Mouse (Mus musculus) embryo, embryonic 10 days (tissue): Measurements from ENCODE around the gene Car1.
"Not testable (repeated sequence)": the region's sequence is repeated elsewhere in the genome, so short reads cannot be mapped to it uniquely, and the experiment has no call there.

Experiments
- DNase-seq: peaks from one replicate; pipeline ENCODE4 v3.0.0-alpha.2; 2015; ENCODE audit warnings: low spot score

Car1 gene

GRCm38 (mm10) chr3:14808211-14808610 lies at the start of gene Car1:
Gene Car1 (minus strand): TSS chr3:14808368.
- no peak for DNase-seq

- DNase-seq: no peak
These were observed 49.7 kb upstream of the Car1 start for GRCm38 (mm10) chr3:14857874-14858273.

- no peak for DNase-seq
These were observed 46.3 kb upstream of the Car1 start for GRCm38 (mm10) chr3:14854446-14854845.

DNA sequence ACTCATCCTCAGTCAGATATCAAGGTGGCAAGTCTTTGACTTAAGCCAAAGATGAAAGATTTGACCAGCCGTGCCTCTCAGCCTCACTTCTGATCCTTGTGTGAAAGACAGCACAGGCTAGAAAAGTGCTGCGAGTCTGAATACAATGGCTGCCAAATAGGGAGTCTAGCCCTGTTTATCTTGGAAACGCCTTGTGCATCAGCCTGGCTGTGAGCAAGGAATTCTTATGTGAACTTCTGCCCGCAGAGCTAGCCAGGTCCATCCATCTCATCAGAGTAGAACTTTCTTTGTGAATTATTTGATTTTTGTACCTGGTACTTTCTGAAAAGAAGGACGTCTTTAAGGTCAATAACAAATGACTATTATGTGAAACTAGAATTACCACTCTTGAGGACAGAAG lies 45.8 kb upstream of the Car1 start:
- no peak for DNase-seq

GRCm38 (mm10) chr3:14848587-14849254 lies 40.6 kb upstream of the Car1 start:
- DNase-seq: no peak

DNA sequence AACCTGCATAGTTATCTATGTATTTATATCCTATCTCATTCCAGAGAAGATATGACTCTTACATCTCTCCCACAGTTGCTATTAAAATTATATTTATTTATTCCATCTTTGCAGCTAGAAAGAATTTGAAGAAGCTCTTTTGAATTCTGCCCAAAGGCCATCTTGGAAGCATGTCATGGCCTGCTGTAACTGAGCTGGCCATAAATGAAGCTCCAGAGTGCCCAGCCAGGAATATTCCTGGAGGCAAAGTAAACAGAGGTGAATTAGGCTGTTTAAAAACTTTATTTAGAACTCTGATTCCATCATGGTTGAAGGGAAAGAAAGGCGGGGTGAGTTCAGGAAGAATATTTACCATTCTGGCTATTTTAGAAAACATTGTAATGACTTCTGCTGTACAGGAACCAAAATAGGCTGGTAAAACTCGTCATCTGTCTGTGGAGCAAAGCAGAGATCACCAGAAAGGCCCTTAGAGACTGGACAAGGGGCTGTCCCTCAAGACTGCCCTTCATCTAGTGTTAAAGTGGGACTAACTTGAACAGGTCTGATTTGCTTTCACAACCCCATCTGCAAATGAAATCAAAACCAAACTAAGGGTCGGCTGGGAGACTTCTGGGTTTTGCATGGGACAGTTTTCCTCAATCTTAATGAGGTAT lies 31.4 kb upstream of the Car1 start:
- no peak for DNase-seq

- DNase-seq: no peak
These were observed 30.8 kb upstream of the Car1 start for GRCm38 (mm10) chr3:14838936-14839335.

- DNase-seq: no peak
These were observed 24.6 kb upstream of the Car1 start for GRCm38 (mm10) chr3:14832766-14833165.

- DNase-seq: no peak
These were observed 23.2 kb upstream of the Car1 start for GRCm38 (mm10) chr3:14831219-14831835.

GRCm38 (mm10) chr3:14828896-14829295 lies 20.7 kb upstream of the Car1 start:
- no peak for DNase-seq

- DNase-seq: no peak
These were observed 11.8 kb upstream of the Car1 start for GRCm38 (mm10) chr3:14819844-14820504.

DNA sequence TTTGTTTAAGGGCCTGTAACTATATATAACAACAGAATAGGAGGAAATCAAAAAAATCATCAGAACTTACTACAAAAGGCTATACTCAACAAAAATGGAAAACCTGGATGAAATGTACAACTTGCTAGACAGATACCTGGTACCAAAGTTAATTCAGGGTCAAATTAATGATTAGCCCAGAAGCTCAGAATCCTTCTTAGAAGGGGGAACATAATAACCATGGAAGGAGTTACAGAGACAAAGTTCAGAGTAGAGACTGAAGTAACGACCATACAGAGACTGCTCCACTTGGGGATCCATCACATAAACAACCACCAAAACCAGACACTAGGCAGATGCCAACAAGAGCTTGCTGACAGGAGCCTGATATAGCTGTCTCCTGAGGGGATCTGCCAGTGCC lies 7.2 kb upstream of the Car1 start:
- DNase-seq: not testable (repeated sequence)

- no peak for DNase-seq
These were observed 1.5 kb downstream of the Car1 start for GRCm38 (mm10) chr3:14806702-14807101.

- DNase-seq: no peak
These were observed 2.2 kb downstream of the Car1 start for GRCm38 (mm10) chr3:14805962-14806361.

DNA sequence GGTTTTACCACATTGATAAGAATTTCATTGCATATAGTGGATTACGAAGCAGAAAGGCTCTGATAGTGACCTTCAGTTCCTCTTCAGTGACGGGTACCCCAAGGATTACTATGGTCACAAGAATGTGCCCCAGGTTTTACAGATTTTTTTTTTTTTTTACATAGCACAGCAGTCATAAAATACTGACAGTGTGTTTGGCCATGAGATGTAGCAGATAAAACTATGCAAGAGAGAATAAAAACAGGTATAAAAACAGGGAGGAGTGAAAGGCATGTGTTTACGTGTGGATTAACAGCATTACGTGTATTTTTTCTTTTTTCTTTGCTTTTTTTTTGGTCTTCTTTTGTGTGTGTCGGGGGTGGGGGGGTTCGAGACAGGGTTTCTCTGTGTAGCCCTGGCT lies 3.3 kb downstream of the Car1 start:
- no peak for DNase-seq

DNA sequence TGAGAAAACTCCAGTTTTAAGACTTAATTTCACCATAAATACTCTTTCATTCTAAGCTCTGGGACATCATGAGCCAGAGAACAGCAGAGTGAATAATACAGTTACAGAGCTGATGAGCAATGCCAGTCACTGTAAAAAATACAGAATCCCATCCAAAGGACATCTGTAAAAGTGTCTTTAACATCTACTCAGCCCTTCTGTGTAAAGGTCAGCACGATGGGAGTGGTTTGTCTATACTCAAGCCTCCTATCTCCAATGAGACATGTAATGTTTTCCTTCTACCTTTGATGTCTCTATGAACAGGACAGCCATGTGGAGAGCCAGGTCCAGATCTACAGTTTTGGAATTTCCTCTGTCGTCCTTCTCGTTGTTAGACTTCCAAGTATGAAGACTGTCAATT lies 11.1 kb downstream of the Car1 start:
- no peak for DNase-seq

DNA sequence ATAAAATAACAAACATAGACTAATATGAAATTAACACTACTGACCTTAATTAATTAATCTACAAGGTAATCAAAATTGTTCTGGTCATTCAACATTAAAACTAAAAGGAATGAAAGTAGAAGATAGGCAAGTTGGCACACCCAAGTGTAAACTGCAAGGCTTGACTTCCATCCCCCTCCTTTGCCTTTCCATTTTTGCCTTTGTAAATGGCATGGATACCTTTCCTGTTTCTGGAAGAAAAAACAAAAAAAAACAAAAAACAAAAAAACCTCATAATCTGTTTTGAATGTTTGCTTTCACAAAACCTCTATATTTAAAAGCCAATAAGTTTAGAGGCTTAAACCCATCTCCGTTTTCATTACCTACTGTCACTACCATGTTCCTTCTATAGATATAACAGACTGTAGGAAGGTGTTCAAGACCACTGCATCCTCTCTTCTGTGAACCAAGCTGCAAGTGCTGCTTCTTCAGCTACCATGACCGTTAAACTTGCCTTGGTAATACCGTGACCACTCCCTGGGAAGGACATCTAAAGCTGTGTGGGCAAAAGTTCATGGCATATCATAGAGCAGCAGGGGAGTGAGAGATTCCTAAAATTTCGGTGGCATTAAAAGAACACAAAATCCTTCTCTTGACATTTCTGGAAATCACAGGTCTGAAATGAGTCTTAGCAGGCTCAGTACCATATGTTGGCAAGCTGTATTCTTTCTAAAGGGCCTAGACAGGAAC lies 12.7 kb downstream of the Car1 start:
- DNase-seq: no peak

DNA sequence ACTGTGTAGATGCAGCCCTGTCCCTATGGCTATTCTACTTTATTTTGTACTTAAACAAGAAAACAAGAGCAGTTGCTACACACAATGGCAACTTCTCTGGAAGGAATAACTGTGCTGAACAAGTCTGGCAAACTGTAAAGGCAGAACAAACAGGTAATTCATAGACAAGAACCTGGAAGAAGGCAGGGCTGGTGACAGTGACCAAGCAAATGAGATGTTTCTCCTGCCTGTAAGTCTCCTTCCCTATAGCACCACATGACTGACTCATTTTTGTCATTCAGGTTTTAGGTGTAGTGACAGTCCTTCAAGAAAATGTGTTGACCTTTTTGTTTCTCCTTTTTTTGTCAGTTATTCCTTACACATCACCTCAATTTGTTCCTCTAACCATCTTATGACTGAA lies 16.1 kb downstream of the Car1 start:
- DNase-seq: no peak

GRCm38 (mm10) chr3:14787607-14788006 lies 20.6 kb downstream of the Car1 start:
- DNase-seq: no peak

DNA sequence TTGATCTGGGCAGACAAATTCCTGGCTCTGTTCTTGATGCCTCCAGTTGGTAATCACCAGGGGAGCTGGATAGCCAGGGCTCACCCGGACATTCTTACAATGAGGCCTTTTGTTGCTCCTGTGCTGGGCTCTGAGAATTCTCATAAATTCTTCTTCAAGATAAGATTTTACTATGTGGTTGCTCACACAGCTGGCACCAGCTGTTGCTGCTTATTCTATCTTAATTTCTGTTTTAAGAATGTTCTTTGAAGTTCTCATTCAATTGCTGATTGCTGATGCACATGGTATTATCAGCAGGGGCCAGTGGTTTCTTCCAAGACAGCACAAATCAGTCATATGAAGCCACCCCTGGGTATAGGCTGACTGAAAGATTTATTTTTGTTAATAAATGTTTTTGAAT lies 21.0 kb downstream of the Car1 start:
- DNase-seq: no peak

DNA sequence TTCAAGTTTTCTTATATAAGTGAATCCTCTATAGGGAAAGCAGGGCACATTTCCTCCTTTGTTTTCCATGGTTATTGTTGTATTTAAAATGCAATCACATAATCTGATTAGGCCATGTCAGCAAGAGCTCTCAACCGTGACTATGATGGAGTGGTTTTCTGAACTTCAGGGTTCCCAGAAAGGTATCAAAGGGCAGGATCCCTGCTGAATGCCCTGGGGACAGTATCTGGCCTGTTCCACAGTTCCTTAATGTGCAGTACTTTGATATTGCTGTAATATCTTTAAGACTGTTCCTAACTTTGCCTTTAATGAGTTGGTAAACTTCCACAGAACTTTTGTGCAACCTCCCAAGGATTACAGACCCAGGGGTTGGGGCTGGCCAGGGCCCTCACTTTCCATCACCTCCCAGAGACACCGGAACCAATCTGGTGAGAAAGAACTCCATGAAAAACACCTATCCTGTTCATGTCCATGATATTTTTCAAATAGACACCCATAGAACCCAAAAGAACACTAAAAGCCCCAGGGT lies 21.6 kb downstream of the Car1 start:
- DNase-seq: no peak

DNA sequence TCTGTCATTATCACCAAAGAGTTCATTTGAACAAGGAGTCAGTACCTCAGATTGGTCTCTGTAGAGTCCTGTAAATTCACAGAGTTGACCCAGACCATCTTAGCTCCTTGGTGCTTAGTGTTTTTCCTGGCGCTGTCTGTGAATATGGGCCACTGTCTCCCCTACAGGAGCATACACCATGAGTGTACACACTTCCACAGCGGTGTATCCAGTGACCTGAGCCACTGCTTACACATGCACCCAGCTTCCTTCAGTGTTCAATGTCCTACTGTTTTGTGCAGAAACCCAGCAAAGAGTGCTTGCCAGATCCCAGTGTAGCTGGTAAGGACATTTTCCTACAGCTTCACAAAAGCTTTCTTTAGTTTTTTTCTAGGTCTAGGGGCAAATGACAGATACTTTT lies 22.8 kb downstream of the Car1 start:
- DNase-seq: no peak
